Mouse (Mus musculus) liver, postnatal 0 days (tissue): Measurements from ENCODE around the gene Scg2. TPM values are rescaled to one million over a fixed set of nuclear protein-coding genes. Genes with fewer than 3 reads are reported as not detected.
A peak's percentile ranks its signal among the peaks of the same experiment; 100 is the strongest.

ENCODE experiments used
- ATAC-seq: fragments of 200-750 bp; cut with Nextera tagmentation; 2 replicates; pipeline ENCODE4 v1.8.0; 2017; ENCODE audit warnings: mild to moderate bottlenecking, moderate library complexity
- DNase-seq: peaks from one replicate; pipeline ENCODE4 v3.0.0-alpha.2; 2016
- H3K27ac ChIP-seq: fragments of 300-500 bp; sonication (generic); 2 replicates; pipeline ENCODE4 v1.5.1; 2014; ENCODE audit warnings: antibody characterized with exemption, moderate library complexity, mild to moderate bottlenecking, low read depth
- H3K27me3 ChIP-seq: fragments of 300-500 bp; sonication (generic); 2 replicates; pipeline ENCODE4 v1.6.1; 2014; ENCODE audit warnings: low read length, control low read depth, mixed read lengths; ENCODE audit not compliant: insufficient read depth
- H3K36me3 ChIP-seq: fragments of 300-500 bp; sonication (generic); replicated peaks from 2 replicates; pipeline ENCODE4 v1.6.1; 2014; ENCODE audit warnings: mild to moderate bottlenecking, control low read depth, low read length, moderate library complexity, mixed read lengths; ENCODE audit not compliant: insufficient read depth
- H3K4me1 ChIP-seq: fragments of 300-500 bp; sonication (generic); 2 replicates; pipeline ENCODE4 v1.6.1; 2014; ENCODE audit warnings: antibody characterized with exemption, mild to moderate bottlenecking, control low read depth; ENCODE audit not compliant: insufficient read depth
- H3K4me2 ChIP-seq: fragments of 300-500 bp; sonication (generic); 2 replicates; pipeline ENCODE4 v1.6.1; 2014; ENCODE audit warnings: low read depth, mild to moderate bottlenecking, low read length, moderate library complexity, mixed read lengths
- H3K4me3 ChIP-seq: fragments of 300-500 bp; sonication (generic); 2 replicates; pipeline ENCODE4 v1.5.1; 2014; ENCODE audit warnings: low read depth, low read length
- H3K9ac ChIP-seq: fragments of 300-500 bp; sonication (generic); replicated peaks from 2 replicates; pipeline ENCODE4 v1.6.1; 2014; ENCODE audit warnings: mild to moderate bottlenecking, moderate library complexity
- H3K9me3 ChIP-seq: fragments of 300-500 bp; sonication (generic); 2 replicates; pipeline ENCODE4 v1.6.1; 2016; ENCODE audit warnings: mild to moderate bottlenecking, control low read depth, low read length, mixed read lengths
- CTCF ChIP-seq: sonication (generic); IDR thresholded peaks from 2 replicates; pipeline ENCODE4 v1.5.1; 2016; ENCODE audit warnings: antibody characterized with exemption, low read depth
- EP300 ChIP-seq: IDR thresholded peaks from 2 replicates; pipeline ENCODE4 v1.6.1; 2016; ENCODE audit warnings: antibody characterized with exemption, low read depth, mild to moderate bottlenecking
- WGBS: fragments of 180-500 bp; shearing (Covaris S2); extraction: QIAGEN DNeasy Blood & Tissue Kit; methylation state at CpG from one replicate; pipeline ENCODE4 v1.1.7; 2014; ENCODE audit not compliant: insufficient replicate concordance; 5-methylcytosine and 5-hydroxymethylcytosine counted together
- polyA plus RNA-seq: library from polyadenylated mRNA; unstranded; fragments of >200 nt; fragmentation: Nextera tagmentation; extraction: Ambion mirVana; gene quantifications from 2 replicates; pipeline ENCODE4 v1.2.1, GENCODE M21; 2015

The Scg2 gene
- polyA plus RNA-seq, 1 experiment from 2014 or later: 0.05 TPM

GRCm38 (mm10) chr1:79429058-79429457 lies 10.9 kb downstream of the Scg2 start:
- no peak for DNase-seq
- H3K4me1 ChIP-seq: no peaks in the 10 kb centered on the region
- no peak overlapping the region for H3K4me2 ChIP-seq
- ATAC-seq: no peak
- no peak for TF ChIP-seq CTCF
- TF ChIP-seq EP300: no peak
- WGBS: 57% methylated on average over 5 of the region's 5 CpGs
- H3K9ac ChIP-seq: no peak overlapping the region
- no peaks in the 10 kb centered on the region for H3K9me3 ChIP-seq
- H3K4me3 ChIP-seq: no peak overlapping the region
- no peaks in the 10 kb centered on the region for H3K36me3 ChIP-seq
- H3K27me3 ChIP-seq: no peaks in the 10 kb centered on the region
- no peak overlapping the region for H3K27ac ChIP-seq

DNA sequence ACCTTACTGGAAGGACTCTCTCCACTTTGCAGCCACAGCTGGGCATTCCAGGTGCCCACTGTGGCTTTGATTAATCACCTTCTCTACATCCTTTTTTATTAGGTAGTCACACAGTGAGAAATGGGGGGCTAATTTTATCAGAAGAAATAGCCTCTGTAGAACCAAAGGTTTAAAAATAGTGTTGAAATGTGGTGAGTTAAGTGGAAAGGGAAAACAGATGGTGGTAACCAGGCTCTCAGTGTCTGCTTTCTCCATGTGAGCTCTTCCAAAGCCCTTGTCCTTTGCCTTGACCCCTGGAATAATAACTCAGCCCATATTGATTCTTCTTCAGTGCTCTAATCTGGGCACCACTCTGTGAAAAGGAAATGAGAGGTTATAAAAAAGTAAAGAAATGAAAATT lies 24.4 kb downstream of the Scg2 start:
- TF ChIP-seq EP300 (no peak), CTCF (no peak)
- Histone ChIP-seq H3K4me3 (no peak overlapping the region), H3K9me3 (no peaks in the 10 kb centered on the region), H3K27me3 (no peaks in the 10 kb centered on the region), H3K27ac (no peak overlapping the region), H3K36me3 (no peaks in the 10 kb centered on the region), H3K9ac (no peak overlapping the region), H3K4me1 (no peaks in the 10 kb centered on the region), H3K4me2 (no peak overlapping the region)
- DNase-seq (no peak), ATAC-seq (no peak)

DNA sequence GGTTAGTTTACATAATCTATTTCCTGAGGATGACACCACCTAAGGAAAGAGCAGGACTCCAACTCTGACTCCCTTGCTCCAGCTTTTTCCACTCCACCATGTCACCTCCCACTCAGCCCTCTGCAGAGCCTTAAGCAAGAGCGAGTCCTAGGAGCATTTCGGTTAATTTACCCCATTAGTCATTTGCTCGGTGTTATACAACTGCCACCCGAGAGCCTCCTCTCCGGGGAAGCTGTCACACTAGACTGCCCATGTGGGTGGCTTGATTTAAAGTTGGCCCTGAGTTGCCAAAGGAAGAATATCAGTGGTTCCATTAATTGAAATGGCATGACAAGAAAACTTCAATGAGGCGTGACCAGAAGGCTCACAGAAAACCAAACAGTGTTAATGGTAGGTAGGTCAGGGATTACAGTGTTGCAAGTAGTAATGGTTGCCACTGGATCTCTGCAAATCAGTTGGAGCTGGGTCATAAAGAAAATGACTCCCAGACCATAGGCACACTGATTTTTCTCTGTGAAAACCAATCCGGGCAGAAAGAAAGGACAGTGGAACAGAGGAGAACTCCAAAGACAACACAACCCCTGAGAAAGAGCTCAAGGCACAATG lies 33.5 kb downstream of the Scg2 start:
- H3K27ac ChIP-seq: no peak overlapping the region
- H3K4me2 ChIP-seq: no peak overlapping the region
- no peaks in the 10 kb centered on the region for H3K9me3 ChIP-seq
- no peak for TF ChIP-seq CTCF
- no peak for TF ChIP-seq EP300
- H3K4me1 ChIP-seq: no peaks in the 10 kb centered on the region
- no peaks in the 10 kb centered on the region for H3K27me3 ChIP-seq
- DNase-seq (no peak), ATAC-seq (no peak)
- no peak overlapping the region for H3K4me3 ChIP-seq
- no peaks in the 10 kb centered on the region for H3K36me3 ChIP-seq
- 81% methylated on average over 7 of the region's 7 CpGs for WGBS
- H3K9ac ChIP-seq: no peak overlapping the region

- Histone ChIP-seq H3K27ac (no peak overlapping the region), H3K4me3 (no peak overlapping the region), H3K9ac (no peak overlapping the region), H3K4me1 (no peaks in the 10 kb centered on the region), H3K36me3 (no peaks in the 10 kb centered on the region), H3K9me3 (no peaks in the 10 kb centered on the region), H3K4me2 (no peak overlapping the region), H3K27me3 (no peaks in the 10 kb centered on the region)
- DNase-seq: no peak
- TF ChIP-seq EP300 (no peak), CTCF (no peak)
- WGBS: 65% methylated on average over 10 of the region's 10 CpGs
- no peak for ATAC-seq
These were observed 38.6 kb downstream of the Scg2 start for GRCm38 (mm10) chr1:79401090-79402012.

GRCm38 (mm10) chr1:79400284-79400683 lies 39.6 kb downstream of the Scg2 start:
- no peak overlapping the region for H3K27ac ChIP-seq
- H3K36me3 ChIP-seq: no peaks in the 10 kb centered on the region
- 65% methylated on average over 5 of the region's 5 CpGs for WGBS
- H3K4me1 ChIP-seq: no peaks in the 10 kb centered on the region
- no peak overlapping the region for H3K4me3 ChIP-seq
- TF ChIP-seq EP300 (no peak), CTCF (no peak)
- no peak overlapping the region for H3K9ac ChIP-seq
- no peaks in the 10 kb centered on the region for H3K27me3 ChIP-seq
- H3K4me2 ChIP-seq: no peak overlapping the region
- DNase-seq: peak; percentile 13
- ATAC-seq: no peak
- H3K9me3 ChIP-seq: no peaks in the 10 kb centered on the region

Other genes starting within 250 kb of the Scg2 start
- 0.24 and 0.27 TPM in 2 replicates for gene Ap1s3, start 231.9 kb upstream of the Scg2 start, polyA plus RNA-seq